In genomic region chr13:45961871-45962630, GRCm38 (mm10) we compare ENCODE assay signal across 8 mouse cellular contexts. TPM values are rescaled to one million over a fixed set of nuclear protein-coding genes. Genes with fewer than 3 reads are reported as not detected.
DNase-seq lines count a peak whose midpoint lies in the region; ATAC-seq and TF ChIP-seq lines count a peak whose summit lies in the region.

No protein-coding gene starts in this region.

- peak overlapping the region; percentile 83 for H3K4me2 ChIP-seq in embryonic facial prominence, embryonic 12.5 days (replicated peaks)
- peak overlapping the region; percentile 86 for H3K4me2 ChIP-seq in intestine, embryonic 14.5 days (ENCODE audit: low read length)
- H3K4me2 ChIP-seq in neural tube, embryonic 11.5 days (ENCODE audit: low read depth): peak overlapping the region; percentile 6; the same call in 1 of the 2 replicates

- no peaks in the 10 kb centered on the region for H3K27me3 ChIP-seq in embryonic facial prominence, embryonic 12.5 days
- H3K27me3 ChIP-seq in intestine, embryonic 14.5 days (replicated peaks; ENCODE audit: control insufficient read depth, insufficient read depth, low read length): 0 out of 2 replicates have a peak, but pooled peaks cover 4% of the 10 kb centered on the region
- 0 out of 2 replicates have a peak, but pooled peaks cover 2% of the 10 kb centered on the region for H3K27me3 ChIP-seq in neural tube, embryonic 11.5 days (ENCODE audit: control insufficient read depth, insufficient read depth, low read length)

- ATAC-seq in embryonic facial prominence, embryonic 12.5 days (ENCODE audit: insufficient number of reproducible peaks, insufficient read depth, low FRiP score, low TSS enrichment): no peak
- ATAC-seq in intestine, embryonic 14.5 days (replicated peaks; ENCODE audit: low FRiP score, low TSS enrichment, low read depth): no peak
- ATAC-seq in neural tube, embryonic 11.5 days (ENCODE audit: insufficient read depth, low FRiP score, low TSS enrichment): no peak

- peak; percentile 65 for TF ChIP-seq CTCF in layer of hippocampus, adult 2 months (conservative IDR thresholded peaks at IDR 0.05)

- DNase-seq in layer of hippocampus, adult 2 months (ENCODE audit: low spot score in 2 of 2): no peak
- no peak for DNase-seq in layer of hippocampus, postnatal 36 days
- DNase-seq in T-cell, adult 2 months (ENCODE audit: low spot score): peak; percentile 15
- DNase-seq in intestine, embryonic 14.5 days (ENCODE audit: low spot score): no peak
- DNase-seq in neural tube, embryonic 11.5 days (ENCODE audit: low spot score): peak; percentile 35
- DNase-seq in thymus, postnatal 14 days: no peak
- DNase-seq in ovary, postnatal 36 days (ENCODE audit: low spot score): no peak

- H3K9ac ChIP-seq in embryonic facial prominence, embryonic 12.5 days: no peak overlapping the region
- H3K9ac ChIP-seq in intestine, embryonic 14.5 days (ENCODE audit: low read length): no peak overlapping the region
- no peak overlapping the region for H3K9ac ChIP-seq in neural tube, embryonic 11.5 days (ENCODE audit: low read length)

- peaks cover 35% of the 10 kb centered on the region for H3K4me1 ChIP-seq in embryonic facial prominence, embryonic 12.5 days
- peaks cover 20% of the 10 kb centered on the region for H3K4me1 ChIP-seq in intestine, embryonic 14.5 days (replicated peaks; ENCODE audit: control insufficient read depth, insufficient read depth, low read length)
- H3K4me1 ChIP-seq in neural tube, embryonic 11.5 days (ENCODE audit: control insufficient read depth, insufficient read depth, low read length): peaks cover 5% of the 10 kb centered on the region; the same call in 1 of the 2 replicates

- 14% methylated on average over 9 of the region's 9 CpGs for WGBS in embryonic facial prominence, embryonic 12.5 days
- 40% methylated on average over 9 of the region's 9 CpGs for WGBS in intestine, embryonic 14.5 days
- 11% methylated on average over 9 of the region's 9 CpGs for WGBS in neural tube, embryonic 11.5 days

- H3K27ac ChIP-seq in layer of hippocampus, adult 2 months: peak overlapping the region; percentile 100
- no peak overlapping the region for H3K27ac ChIP-seq in embryonic facial prominence, embryonic 12.5 days
- H3K27ac ChIP-seq in intestine, embryonic 14.5 days (ENCODE audit: low read depth): no peak overlapping the region
- no peak overlapping the region for H3K27ac ChIP-seq in neural tube, embryonic 11.5 days (ENCODE audit: low read depth, low read length)

- H3K36me3 ChIP-seq in embryonic facial prominence, embryonic 12.5 days: no peaks in the 10 kb centered on the region
- no peaks in the 10 kb centered on the region for H3K36me3 ChIP-seq in intestine, embryonic 14.5 days (ENCODE audit: control insufficient read depth, insufficient read depth, low read length)
- H3K36me3 ChIP-seq in neural tube, embryonic 11.5 days (ENCODE audit: control insufficient read depth, insufficient read depth, low read length): no peaks in the 10 kb centered on the region

- no peaks in the 10 kb centered on the region for H3K9me3 ChIP-seq in embryonic facial prominence, embryonic 12.5 days
- H3K9me3 ChIP-seq in intestine, embryonic 14.5 days (ENCODE audit: control insufficient read depth, low read length): no peaks in the 10 kb centered on the region
- H3K9me3 ChIP-seq in neural tube, embryonic 11.5 days (ENCODE audit: control insufficient read depth, low read length): no peaks in the 10 kb centered on the region

- peak overlapping the region; percentile 99 for H3K4me3 ChIP-seq in layer of hippocampus, adult 2 months
- peak overlapping the region; percentile 83; the same call in 1 of the 2 replicates for H3K4me3 ChIP-seq in embryonic facial prominence, embryonic 12.5 days
- no peak overlapping the region for H3K4me3 ChIP-seq in intestine, embryonic 14.5 days (ENCODE audit: low read depth, low read length)
- no peak overlapping the region for H3K4me3 ChIP-seq in neural tube, embryonic 11.5 days (ENCODE audit: low read depth, low read length)

RNA-seq across cellular contexts. Expression of gene Atxn1, which starts 2.8 kb away (rescaled TPM):
- 100 to 1,000 TPM; 128 to 131 TPM for total RNA-seq in layer of hippocampus, adult 2 months (2021)
- total RNA-seq in layer of hippocampus, postnatal 36 days (2021): 100 to 1,000 TPM; 126 to 156 TPM
- polyA plus RNA-seq in embryonic facial prominence, embryonic 12.5 days (2016; fragmentation: Nextera tagmentation; extraction: Ambion mirVana): 3.5 and 4.6 TPM in 2 replicates
- 4.8 and 5.4 TPM in 2 replicates for polyA plus RNA-seq in intestine, embryonic 14.5 days (2014; fragmentation: Nextera tagmentation; extraction: Ambion mirVana)
- polyA plus RNA-seq in neural tube, embryonic 11.5 days (2014; fragmentation: Nextera tagmentation; extraction: Ambion mirVana): 1.1 and 1.5 TPM in 2 replicates

Comparison
In these comparisons a context has a peak if more than half of its experiments do, and no peak if none do; other contexts are left out.
1. DNase-seq: peak in T-cell, adult 2 months (single experiment) and neural tube, embryonic 11.5 days (single experiment); none in layer of hippocampus, adult 2 months (0 of 2), layer of hippocampus, postnatal 36 days (0 of 2), intestine, embryonic 14.5 days (single experiment), thymus, postnatal 14 days (single experiment) and ovary, postnatal 36 days (single experiment).
2. H3K4me3 ChIP-seq: peak in layer of hippocampus, adult 2 months (single experiment) and embryonic facial prominence, embryonic 12.5 days (single experiment); none in intestine, embryonic 14.5 days (single experiment) and neural tube, embryonic 11.5 days (single experiment).
3. H3K4me2 ChIP-seq: peak in every context shown above with its lines; median percentile 86 in intestine, embryonic 14.5 days; 83 in embryonic facial prominence, embryonic 12.5 days; 6 in neural tube, embryonic 11.5 days.